Mouse (Mus musculus): ENCODE data around the gene 1500015O10Rik.

Gene 1500015O10Rik

DNA sequence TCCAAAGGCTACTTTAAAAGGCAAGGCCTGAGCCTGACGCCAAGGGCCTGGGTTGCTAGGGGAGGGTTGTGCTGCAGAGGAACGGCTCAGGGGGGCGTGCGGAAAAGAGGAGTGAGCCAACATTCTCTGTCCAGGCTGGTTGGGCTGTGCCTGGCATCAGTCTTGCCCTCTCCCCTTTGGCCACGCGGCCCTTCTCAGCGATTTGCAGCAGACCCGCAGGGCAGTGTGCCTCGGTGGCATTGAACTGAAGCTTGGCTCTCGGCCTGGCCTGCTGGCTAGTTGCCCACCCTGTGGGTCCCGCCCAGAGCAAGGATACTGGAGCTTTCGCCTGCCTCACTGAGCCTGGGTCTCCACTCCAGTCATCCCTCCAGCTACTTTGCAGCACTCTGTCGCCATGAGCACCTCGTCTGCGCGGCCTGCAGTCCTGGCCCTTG lies at the start of gene 1500015O10Rik:
TSS of gene 1500015O10Rik (plus strand) at position 112 of the 434 bp plus-strand sequence.
- DNase-seq = peak; percentile 65 to 72

DNA sequence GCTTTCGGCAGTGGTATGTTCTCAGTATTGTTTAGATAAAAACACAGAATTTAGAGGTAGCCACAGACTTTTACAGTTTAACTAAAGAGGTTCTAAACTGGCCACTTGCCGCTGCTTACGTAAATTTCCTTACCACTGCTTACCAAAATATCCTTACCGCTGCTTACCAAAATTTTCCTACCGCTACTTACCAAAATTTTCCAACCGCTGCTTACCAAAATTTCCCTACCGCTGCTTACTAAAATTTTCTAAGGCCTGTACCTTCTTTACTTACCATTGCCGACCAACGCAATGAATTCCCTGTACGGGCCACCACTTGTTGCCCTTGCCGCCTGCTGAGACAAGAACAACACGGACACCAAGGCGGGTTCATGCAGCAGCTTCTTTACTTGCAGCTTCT lies 40.4 kb upstream of the 1500015O10Rik start:
- no peak for DNase-seq

DNA sequence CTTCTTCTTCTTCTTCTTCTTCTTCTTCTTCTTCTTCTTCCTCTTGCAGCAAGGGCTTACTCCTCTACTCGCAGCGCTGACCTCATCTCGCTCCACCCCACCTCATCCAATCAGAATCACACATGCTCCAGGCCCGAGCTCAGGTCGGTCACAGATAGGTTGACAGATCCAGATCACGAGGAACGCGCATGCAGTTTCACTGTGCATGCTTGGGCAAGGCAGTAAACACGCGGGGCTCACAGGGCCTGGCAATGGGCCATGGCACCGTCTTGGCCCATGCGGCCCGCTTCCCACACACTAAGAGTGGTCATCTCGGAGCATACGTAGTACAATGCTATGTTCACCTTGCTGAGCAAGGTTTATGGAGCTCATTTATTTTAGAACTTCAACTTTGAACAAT lies 39.9 kb upstream of the 1500015O10Rik start:
- DNase-seq = no peak

DNA sequence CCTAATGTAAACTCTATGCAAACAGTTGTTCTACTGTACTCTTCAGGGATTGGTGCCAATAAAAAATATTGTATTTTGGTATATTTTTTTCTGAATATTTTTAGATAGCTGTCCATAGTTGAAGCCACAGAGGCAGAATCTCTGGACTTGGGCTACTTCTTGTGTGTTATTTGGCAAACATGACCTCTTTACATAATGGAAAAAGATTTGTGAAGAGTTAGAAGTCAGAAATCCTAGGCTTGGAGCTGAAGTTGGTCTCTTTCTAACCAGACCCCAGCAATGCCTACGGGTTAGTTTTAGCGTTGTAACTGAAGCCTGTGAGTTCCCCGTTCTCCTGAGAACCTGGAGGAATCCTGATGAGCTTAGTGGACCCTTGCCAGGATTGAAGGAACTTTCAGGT lies 36.3 kb upstream of the 1500015O10Rik start:
- DNase-seq = no peak

DNA sequence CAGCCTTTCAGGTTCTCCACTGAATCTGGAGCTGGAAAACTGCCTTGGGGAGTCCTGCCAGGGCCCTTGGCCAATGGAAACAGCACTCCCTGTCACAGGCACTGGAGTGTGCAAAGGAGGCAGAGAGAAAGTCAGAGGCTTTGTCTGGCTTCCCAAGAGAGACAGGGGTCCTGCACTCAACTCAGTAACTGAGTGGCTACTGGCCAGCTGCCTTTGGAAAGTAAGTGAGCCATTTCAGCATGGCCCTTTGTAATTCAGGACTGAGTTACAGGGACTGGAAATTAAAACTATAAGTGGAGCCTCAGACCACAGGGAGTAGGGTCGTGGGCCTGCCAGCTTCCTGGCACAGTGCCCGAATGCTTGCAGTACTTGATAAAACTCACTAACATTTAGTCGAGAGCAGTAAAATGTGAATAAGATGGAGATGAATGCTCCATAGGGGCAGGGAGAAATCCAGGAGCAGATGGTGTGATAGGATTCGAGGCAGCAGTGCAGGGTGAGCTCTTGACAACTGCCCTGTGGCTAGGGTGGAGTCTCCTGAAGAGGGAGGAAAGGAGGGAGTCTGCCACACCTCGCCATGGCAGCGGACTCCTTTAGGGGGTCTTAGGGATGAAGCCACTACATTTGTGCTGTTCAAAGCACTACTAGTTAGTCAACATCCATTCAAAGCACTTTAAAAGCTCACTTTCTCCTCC lies 35.4 kb upstream of the 1500015O10Rik start:
- DNase-seq = peak; percentile 86 to 89

DNA sequence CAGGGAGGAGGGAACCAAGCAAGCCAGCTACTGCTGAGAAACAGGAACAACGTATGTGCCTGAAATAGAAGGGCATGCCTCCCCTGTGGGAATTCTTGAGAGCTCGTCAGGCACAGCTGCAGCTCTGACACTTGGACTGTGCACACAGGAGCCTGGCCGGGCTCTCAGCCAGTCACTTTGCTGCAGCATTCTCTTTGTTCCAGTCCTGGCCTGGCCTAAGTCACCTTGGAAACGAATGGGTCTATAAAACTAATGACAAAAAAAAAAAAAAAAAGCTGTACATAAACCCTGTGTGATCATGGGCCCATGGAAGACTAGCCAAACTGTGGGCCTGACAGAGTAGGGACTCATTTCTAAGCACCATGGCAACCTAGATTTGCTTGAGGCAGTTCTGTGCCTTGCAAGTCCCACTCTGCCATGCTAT lies 31.8 kb upstream of the 1500015O10Rik start:
- DNase-seq = peak; percentile 48 to 60

DNA sequence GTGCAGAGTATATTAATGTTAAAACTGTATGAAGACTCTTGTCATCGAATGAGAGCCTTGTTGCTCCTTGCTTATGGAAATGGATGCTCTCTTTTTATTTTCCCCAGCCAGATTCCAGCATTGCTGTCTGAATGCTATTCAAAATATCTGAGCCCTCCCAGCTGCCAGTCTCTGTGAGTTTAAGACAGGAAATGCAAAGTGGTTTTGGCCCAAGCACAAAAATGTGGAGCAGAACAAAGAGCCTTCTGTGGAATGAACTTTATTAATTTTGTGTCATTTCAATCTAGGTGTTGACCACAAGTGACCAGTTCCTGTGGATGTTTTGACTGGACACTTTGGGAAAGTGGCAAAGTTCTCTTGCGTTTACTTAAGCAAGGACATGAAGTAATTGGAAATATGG lies 15.6 kb upstream of the 1500015O10Rik start:
- peak; percentile 50 to 60 for DNase-seq

DNA sequence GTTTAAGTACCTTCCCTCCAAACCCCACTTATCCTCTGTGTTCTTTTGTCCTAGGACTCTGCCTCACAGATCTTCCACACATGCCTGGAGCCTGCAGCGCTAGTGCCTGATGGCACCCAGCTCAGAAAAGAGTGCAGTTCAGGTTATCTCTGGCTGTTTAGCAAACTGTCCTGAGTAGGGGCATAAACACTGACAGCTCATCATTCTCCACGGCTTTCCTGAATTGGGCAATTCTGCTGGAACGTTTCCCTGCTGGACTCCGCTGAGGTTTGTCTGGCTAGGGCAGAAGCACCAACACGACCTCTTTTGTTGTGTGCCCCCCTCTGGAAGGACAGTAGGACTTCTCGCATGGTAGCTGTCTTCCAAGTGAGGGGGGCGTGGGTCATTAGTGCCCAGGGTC lies 12.4 kb upstream of the 1500015O10Rik start:
- DNase-seq = no peak

DNA sequence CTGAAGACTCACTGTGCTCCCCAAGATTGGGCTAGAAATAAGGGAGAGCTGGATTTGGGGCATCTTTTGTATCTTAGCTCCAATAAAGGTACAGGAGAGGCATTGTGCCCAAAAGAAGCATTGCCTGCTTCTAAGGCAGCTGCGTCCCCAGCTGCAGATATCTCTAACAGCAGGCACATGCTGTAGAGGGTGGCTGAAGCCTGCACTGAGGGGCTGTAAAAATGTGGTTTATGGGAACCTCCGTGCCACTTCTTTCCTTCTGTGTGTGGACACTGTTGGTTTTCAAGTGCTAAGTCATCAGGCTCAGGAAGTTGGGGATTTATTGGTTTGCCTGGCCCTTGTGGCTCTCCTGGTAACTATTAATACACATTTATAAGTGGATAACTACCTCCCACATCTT lies 11.6 kb upstream of the 1500015O10Rik start:
- no peak for DNase-seq

DNA sequence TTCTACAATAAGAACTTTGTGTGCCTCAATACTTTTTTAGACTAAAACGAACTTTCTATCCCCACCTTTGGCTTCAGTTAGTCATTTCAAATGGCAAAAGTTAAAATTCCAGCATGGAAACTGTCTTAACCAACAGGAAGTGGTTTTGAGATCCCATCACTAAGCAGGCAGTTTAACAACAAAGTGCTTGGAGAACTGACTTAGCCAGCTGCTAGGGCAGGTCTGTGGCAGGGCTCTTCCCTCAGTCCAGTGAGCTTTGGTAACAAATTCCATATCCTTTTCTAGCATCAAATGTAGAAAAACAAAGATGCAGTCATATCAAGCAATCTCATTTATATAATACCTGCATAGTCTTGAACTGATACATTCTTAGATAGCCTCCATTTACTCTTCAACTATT lies 7.9 kb upstream of the 1500015O10Rik start:
- no peak for DNase-seq

DNA sequence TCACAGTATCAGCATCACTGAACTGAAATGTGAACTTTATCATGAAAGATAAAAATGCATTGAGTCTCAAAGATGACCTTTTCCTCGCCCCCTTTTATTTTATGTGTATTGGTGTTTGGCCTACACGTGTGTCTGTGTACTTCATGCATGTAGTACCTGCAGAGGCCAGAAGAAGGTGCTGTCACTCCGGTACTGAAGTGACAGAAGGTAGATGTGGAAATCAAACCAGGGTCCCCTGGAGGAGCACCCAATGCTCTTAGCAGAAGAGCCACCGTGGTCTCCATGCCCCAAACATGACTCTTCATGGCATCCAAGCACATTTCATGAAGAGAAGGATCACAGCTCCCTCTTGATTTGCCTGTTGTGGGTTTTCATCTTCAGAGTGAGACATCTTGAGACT lies 1.7 kb downstream of the 1500015O10Rik start:
- no peak for DNase-seq

DNA sequence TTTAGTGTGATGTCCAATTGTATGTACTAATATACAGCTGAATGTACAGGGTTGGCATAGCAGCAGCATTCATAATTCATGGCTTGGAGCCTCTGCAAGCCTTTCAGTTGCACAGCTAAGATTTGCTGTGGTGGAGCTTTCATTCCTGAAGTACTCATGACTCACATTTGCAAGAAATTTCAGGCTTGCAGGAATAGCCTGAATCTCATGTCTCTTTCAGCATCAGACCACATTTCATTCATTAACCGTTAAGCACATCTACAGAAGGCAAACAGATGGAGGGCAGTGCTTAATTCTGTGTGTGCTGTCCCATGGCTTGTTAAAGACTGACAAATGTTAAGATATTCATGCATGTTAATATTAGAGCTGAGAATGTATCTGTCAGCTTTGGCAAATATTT lies 2.3 kb downstream of the 1500015O10Rik start:
- DNase-seq = no peak

DNA sequence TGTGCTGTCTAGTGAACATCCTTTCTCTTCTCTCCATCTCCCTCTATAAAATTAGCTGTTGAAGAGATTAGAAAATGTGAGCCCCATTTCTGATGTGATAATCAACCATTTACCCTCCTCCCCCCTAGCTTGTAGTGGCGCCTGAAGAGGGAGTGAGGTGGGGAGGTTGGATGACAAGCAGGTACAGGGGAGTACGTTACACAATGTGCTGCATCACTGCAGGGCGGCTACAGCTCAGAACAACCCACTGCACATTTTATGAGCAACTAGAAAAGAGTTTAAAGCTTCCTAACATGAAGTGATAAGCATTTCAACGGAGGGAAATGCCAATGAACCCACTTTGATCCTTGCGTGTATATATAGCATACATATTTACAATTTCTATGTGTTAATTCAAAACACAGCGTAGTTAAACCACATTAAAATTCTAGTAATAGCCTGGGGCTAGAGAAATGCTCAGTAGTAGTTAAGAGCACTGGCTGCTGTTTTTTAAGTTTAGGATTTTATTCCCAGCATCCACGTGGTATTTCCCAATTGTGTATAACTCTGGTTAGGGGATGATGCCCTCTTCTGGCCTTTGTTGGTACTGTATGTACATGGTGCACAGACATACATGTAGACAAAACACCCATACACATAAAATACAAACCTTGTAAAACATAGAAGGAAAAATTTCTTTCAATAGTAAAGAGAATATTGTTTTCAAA lies 7.6 kb downstream of the 1500015O10Rik start:
- DNase-seq = peak; percentile 74 to 77

DNA sequence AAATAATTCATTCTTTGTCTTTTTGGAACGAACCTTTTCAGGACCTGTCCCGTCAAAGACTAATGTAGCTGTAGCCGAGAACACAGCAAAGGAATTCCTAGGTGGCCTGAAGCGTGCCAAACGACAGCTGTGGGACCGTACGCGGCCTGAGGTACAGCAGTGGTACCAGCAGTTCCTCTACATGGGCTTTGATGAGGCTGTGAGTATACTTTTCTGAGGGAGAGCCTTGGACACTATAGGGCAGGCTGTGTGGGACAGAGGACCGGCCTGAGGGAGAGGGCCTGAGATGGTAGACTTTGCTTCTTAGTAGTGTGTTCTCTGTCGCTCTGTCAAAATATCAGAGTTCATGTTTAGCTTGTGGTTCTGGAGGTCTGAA lies 8.1 kb downstream of the 1500015O10Rik start:
- no peak for DNase-seq

DNA sequence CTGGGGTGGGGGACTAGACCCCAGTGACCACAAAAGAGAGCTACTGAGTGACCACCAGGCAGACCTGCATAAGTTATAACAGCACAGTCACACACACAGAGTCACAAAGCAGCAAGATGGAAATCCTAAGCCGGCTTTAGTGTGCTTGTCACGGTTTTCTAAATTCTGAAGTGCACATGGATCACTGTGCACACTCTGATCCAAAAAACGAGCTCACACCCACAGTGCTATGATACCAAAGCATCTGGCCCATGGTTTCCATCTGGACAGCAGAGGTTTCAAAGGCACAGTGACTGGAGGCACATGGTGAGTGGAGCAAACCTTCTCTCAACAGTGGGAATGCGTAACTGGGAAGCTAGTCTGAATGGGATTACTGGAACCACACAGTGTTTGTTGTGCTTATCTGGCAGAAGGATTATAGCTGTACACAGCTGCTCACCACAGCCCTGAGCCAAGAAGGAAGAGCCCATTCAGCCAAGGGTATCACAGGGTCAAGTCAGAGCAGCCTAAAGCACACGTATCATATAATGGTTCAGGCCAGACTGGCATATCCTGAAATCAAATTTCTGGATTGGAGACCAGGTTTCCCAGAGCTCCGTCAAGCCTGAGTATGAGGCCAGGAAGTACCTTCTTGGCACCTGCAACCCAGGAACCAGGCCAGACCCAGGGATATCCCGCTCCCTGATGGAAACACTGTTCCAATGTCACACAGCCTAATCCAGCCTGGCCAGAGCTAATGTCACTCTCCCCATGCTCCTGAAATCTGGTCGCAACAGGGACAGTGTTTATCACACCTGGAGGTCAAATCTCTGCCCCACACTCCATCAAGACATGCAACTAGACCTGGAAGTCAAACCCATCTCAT lies 24.3 kb downstream of the 1500015O10Rik start:
- DNase-seq = no peak

DNA sequence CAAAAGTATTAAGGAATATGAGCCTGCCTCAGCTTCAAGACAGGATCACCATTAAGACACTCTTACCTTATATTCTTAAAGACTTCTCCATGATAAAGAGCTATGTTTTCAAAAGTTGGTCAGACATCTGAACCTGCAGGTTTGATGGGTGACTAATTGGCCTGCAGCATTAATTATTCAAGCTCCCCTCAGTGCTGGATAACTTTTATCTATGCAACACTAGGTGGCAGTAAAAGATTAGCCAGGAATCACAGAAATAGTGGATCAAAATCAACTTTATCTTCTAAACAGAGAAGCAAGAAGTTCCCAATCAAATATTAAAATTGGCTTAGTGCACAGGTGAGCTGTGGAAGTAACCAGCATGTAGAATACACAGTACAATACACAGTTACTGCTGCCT lies 29.7 kb downstream of the 1500015O10Rik start:
- DNase-seq = no peak

DNA sequence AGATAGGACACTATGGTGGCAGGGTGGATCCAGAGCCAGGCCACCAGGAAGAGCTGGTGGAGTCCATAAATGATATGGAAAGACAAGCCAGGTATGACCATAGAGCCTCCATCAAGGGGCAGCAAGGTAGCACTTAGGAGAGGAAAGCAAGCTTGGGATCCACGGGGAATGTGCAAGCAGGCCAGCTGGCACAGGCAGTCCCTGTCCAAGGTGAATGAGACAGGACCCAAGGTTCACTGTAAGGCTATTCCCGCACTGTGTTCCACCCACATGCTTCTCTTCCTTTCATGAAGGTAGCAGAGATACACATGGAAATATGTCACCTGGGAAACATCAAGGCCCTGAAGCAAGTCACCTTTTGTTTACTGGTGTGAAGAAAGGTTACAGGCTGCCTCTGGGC lies 34.1 kb downstream of the 1500015O10Rik start:
- DNase-seq = no peak

DNA sequence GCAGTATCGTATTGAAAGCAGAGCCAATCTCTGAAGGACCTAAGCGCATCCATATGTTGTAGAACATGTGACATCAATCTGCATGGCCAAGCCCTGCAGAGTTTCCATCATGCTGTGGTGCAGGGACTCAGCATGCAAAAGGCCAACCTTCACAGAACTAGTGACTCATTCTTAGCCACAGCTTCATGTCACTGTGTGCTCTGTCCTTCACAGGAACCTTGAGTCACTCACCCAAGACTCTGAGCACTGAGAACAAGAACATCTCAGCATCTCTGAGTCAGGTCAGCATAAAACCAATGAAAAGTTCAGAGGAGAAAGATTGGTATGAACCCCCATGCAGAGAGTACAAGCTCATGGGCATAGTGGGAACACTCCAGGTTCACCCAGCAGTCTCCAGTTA lies 35.9 kb downstream of the 1500015O10Rik start:
- DNase-seq = no peak

DNA sequence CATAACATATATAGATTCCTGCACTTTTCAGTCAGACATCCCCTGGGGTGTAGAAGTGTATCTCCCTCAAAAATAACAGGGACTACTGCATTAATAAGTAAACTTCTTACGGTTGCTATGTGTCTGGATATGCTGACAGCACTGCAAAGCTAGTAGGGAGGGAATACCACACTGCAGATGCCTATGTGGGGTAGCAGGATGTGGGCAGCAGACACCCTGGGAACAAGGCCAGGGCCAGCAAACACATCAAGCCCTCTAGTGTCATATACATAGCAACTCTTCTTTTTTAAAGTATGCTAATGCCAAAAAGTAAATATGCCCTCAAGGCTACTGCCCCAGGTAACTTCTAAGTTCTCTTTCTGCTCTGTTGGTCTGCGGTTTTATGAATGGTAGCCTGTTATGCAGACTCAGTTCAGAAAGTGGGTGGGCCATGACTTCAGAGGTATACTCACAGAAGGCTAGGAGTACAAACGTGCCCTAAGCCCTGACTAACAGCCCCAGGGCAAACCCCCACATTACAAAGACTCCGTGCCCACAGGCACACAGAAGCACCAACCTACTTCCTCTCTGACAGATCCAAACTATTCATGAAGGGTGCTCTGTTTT lies 38.1 kb downstream of the 1500015O10Rik start:
- no peak for DNase-seq

DNA sequence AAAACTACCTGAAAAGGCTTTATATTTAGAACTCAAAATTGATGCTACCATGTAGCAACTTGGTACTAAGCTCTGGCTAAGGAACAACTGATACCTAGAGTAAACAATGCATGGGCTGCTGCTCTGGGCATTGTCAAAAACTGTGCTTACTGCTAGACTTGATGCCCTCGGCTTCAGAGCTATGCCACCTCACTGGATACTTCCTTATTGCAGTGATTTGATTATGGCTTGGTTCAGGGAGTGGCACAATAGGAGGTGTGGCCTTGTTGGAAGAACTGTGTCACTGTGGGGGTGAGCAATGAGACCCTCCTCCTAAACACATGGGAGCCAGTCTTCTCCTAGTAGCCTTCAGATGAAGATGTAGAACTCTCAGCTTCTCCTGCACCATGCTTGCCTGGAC lies 38.9 kb downstream of the 1500015O10Rik start:
- DNase-seq = no peak

DNA sequence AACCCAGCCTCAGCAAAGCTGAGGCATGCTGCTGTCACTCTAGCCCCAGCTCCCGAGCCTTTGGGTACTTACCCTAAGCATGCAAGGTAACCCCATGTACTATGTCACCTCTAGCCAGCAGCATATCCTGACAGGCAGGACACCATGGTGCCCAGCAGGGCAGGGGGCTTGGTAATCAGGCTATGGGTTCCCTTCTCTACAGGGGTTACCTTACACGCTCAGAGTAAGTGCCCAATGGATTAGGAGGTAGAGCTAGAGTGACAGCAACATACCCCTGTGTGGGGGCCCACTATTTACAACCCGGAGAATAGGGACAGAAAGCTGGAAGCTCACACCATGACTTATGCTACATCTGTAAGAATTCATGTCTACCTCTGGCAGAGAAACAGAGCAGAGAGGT lies 39.6 kb downstream of the 1500015O10Rik start:
- DNase-seq = no peak

DNA sequence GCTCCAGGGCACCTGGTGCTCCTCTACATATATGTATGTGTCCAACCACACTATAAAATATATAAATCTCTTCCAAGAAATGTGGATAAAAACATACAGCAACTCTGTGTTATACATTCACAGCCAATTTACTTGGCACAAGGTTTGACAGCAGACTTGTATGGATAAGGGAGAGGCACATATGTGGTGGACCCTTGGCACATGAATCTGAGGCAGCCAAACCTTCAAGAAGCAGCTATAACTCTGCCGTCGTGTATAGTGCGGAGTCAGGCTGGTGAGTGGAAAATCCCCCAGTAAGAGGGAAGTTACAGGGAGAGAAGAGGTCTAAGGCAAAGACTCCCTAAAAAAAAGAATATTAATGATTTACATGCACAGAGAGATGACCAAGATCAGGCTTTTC lies 42.3 kb downstream of the 1500015O10Rik start:
- no peak for DNase-seq

DNA sequence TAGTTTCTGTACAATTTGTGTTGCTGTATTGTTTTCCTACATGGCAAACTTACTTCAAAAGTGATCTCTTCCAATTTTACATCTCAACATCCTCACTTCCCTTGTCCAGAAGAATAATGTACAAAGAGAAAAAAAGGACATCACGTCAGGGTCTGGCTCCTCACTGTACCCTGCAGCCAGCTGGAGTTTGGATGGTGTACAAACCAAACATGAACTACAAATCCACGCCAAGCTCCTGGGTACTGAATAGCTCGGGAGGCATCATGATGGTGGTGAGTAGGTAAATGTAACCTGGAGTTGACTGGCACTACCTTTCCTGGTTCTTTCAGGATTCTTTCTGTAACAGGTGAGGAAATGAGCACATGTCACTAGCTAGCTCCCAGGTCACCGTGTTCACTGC lies 43.7 kb downstream of the 1500015O10Rik start:
- DNase-seq = no peak
